Mouse (Mus musculus) midbrain, postnatal 0 days (tissue): ENCODE measurements around the gene Il17rd. TPM values are rescaled to one million over a fixed set of nuclear protein-coding genes. Genes with fewer than 3 reads are reported as not detected.
A peak's percentile ranks its signal among the peaks of the same experiment; 100 is the strongest.

Experiments
- ATAC-seq: fragments of 200-750 bp; cut with Nextera tagmentation; 2 replicates; pipeline ENCODE4 v1.8.0; 2017; ENCODE audit warnings: moderate number of reproducible peaks, mild to moderate bottlenecking, moderate TSS enrichment, moderate library complexity; ENCODE audit not compliant: low FRiP score
- DNase-seq: peaks from one replicate; pipeline ENCODE4 v3.0.0-alpha.2; 2015; ENCODE audit warnings: low spot score
- H3K27ac ChIP-seq: fragments of 300-500 bp; sonication (generic); 2 replicates; pipeline ENCODE4 v1.5.1; 2014; ENCODE audit warnings: low read depth, mild to moderate bottlenecking, low read length, mixed read lengths
- H3K27me3 ChIP-seq: fragments of 300-500 bp; sonication (generic); 2 replicates; pipeline ENCODE4 v1.6.1; 2014; ENCODE audit warnings: low read length, control low read depth, mixed read lengths; ENCODE audit not compliant: insufficient read depth
- H3K36me3 ChIP-seq: fragments of 300-500 bp; sonication (generic); 2 replicates; pipeline ENCODE4 v1.6.1; 2014; ENCODE audit warnings: low read length, control low read depth, mixed read lengths; ENCODE audit not compliant: insufficient read depth
- H3K4me1 ChIP-seq: fragments of 300-500 bp; sonication (generic); 2 replicates; pipeline ENCODE4 v1.6.1; 2014; ENCODE audit warnings: mild to moderate bottlenecking, control low read depth, antibody characterized with exemption, low read length, mixed read lengths; ENCODE audit not compliant: insufficient read depth
- H3K4me2 ChIP-seq: fragments of 300-500 bp; sonication (generic); 2 replicates; pipeline ENCODE4 v1.6.1; 2014; ENCODE audit warnings: low read depth, mild to moderate bottlenecking, low read length, mixed read lengths; ENCODE audit not compliant: poor library complexity, severe bottlenecking
- H3K4me3 ChIP-seq: fragments of 300-500 bp; sonication (generic); 2 replicates; pipeline ENCODE4 v1.5.1; 2014; ENCODE audit warnings: low read depth, mild to moderate bottlenecking, low read length, moderate library complexity
- H3K9ac ChIP-seq: fragments of 300-500 bp; sonication (generic); replicated peaks from 2 replicates; pipeline ENCODE4 v1.6.1; 2014; ENCODE audit warnings: mild to moderate bottlenecking, low read length, moderate library complexity, mixed read lengths; ENCODE audit not compliant: poor library complexity, severe bottlenecking
- H3K9me3 ChIP-seq: fragments of 300-500 bp; sonication (generic); 2 replicates; pipeline ENCODE4 v1.6.1; 2016; ENCODE audit warnings: low read length, control low read depth
- CTCF ChIP-seq: IDR thresholded peaks from 2 replicates; pipeline ENCODE4 v1.5.1; 2016; ENCODE audit warnings: antibody characterized with exemption, mild to moderate bottlenecking
- WGBS: fragments of 180-500 bp; shearing (Covaris S2); extraction: QIAGEN DNeasy Blood & Tissue Kit; methylation state at CpG from one replicate; pipeline ENCODE4 v1.1.7; 2014; 5-methylcytosine and 5-hydroxymethylcytosine counted together
- polyA plus RNA-seq: library from polyadenylated mRNA; unstranded; fragments of >200 nt; fragmentation: Nextera tagmentation; extraction: Ambion mirVana; gene quantifications from 2 replicates; pipeline ENCODE4 v1.2.1, GENCODE M21; 2015
- total RNA-seq: library from RNA; depleted of rRNA; stranded (reverse); fragments of >200 nt; gene quantifications from 2 replicates; pipeline ENCODE4 v1.2.3, GENCODE M21; 2014; rRNA removed

Il17rd gene
- 9.1 TPM in 2 replicates for total RNA-seq
- 1.2 and 1.5 TPM in 2 replicates for polyA plus RNA-seq

DNA sequence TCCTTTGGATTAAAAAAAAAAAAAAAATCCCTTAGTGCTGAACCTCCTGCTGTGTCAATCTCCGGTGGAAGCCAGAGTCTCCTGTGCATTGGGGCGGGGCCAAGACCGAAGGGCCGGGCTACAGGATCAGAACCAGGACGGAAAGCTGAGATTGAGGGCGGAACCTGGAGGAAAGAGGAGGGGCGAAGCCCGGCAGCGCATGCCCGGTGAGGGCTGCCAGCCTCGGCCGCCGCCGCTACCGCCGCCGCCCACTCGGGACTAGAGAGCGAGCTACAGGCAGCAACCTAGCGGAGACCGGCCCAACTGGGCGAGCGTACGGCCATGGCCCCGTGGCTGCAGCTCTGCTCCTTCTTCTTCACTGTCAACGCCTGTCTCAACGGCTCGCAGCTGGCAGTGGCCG lies at the start of gene Il17rd:
TSS of gene Il17rd (plus strand) at position 159 of the 400 bp plus-strand sequence.
- peak; percentile 89 for ATAC-seq
- DNase-seq: peak; percentile 90
- no peaks in the 10 kb centered on the region for H3K9me3 ChIP-seq
- H3K36me3 ChIP-seq: no peaks in the 10 kb centered on the region
- H3K27ac ChIP-seq: no peak within 1 kb of the TSS
- WGBS: under 1% methylated on average over 24 of the region's 29 CpGs
- H3K9ac ChIP-seq: peak within 1 kb of the TSS; percentile 74
- peaks cover 6% of the 10 kb centered on the region for H3K27me3 ChIP-seq
- no peak for TF ChIP-seq CTCF
- peak within 1 kb of the TSS; percentile 98 for H3K4me2 ChIP-seq
- peak within 1 kb of the TSS; percentile 96 for H3K4me3 ChIP-seq
- no peaks in the 10 kb centered on the region for H3K4me1 ChIP-seq

- H3K27ac ChIP-seq: no peak overlapping the region
- ATAC-seq (no peak), DNase-seq (no peak)
- no peaks in the 10 kb centered on the region for H3K36me3 ChIP-seq
- H3K9ac ChIP-seq: no peak overlapping the region
- no peaks in the 10 kb centered on the region for H3K4me1 ChIP-seq
- H3K9me3 ChIP-seq: no peaks in the 10 kb centered on the region
- TF ChIP-seq CTCF: no peak
- no peaks in the 10 kb centered on the region for H3K27me3 ChIP-seq
- H3K4me2 ChIP-seq: no peak overlapping the region
- H3K4me3 ChIP-seq: no peak overlapping the region
- WGBS: 68% methylated on average over 18 of the region's 18 CpGs
Observed at GRCm38 (mm10) chr14:26991622-26992021, 47.1 kb upstream of the Il17rd start.

DNA sequence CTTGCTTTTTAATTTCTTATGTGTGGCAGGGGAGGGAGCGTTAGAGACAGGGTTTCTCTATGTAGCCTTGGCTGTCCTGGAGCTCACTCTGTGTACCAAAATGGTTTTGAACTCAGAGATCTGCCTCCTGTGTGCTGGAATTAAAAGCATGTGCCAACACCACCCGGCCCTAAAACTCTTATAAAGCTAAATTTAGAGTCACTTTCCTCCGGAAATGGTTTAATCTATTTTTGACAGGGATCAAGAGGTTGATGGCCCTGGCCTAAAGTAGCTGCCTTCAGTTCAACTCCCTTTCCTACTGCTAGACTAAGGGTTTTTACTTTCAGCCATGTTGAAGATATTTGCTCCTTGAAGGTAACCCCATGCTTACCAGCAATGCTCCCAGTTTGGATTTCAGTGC lies 45.3 kb upstream of the Il17rd start:
- Histone ChIP-seq H3K9ac (no peak overlapping the region), H3K36me3 (no peaks in the 10 kb centered on the region), H3K4me3 (no peak overlapping the region), H3K4me1 (no peaks in the 10 kb centered on the region), H3K9me3 (no peaks in the 10 kb centered on the region), H3K27ac (no peak overlapping the region), H3K27me3 (no peaks in the 10 kb centered on the region), H3K4me2 (no peak overlapping the region)
- TF ChIP-seq CTCF: no peak
- ATAC-seq: no peak
- no peak for DNase-seq
- WGBS: 83% methylated on average over 3 of the region's 3 CpGs

GRCm38 (mm10) chr14:26994211-26994741 lies 44.5 kb upstream of the Il17rd start, which contains the start of gene Hesx1:
TSS of gene Hesx1 (plus strand) at chr14:26994416.
- ATAC-seq (no peak), DNase-seq (peak; percentile 49)
- H3K36me3 ChIP-seq: no peaks in the 10 kb centered on the region
- peak within 1 kb of the TSS; percentile 50 for H3K4me2 ChIP-seq
- peak; percentile 43 for TF ChIP-seq CTCF
- WGBS: 8% methylated on average over 16 of the region's 16 CpGs
- H3K27ac ChIP-seq: no peak within 1 kb of the TSS
- H3K27me3 ChIP-seq: no peaks in the 10 kb centered on the region
- no peak within 1 kb of the TSS for H3K9ac ChIP-seq
- H3K4me3 ChIP-seq: peak within 1 kb of the TSS; percentile 28
- H3K4me1 ChIP-seq: no peaks in the 10 kb centered on the region
- H3K9me3 ChIP-seq: no peaks in the 10 kb centered on the region

DNA sequence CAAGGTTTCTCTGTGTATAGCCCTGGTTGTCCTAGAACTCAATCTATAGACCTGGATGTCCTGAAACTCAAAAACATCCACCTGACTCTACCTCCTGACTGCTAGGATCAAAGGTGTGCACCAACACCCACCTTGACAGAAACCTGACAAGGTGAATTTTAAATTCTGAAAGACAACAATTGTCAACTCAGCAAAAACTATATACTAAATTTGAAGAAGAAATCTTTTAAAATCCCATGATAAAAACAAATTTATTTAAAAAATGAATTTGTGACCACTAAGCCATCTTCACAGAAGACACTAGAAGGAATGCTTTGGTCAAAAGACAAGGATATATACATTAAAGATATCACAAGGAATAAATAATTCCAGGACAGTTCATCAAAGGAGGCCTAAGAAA lies 42.5 kb upstream of the Il17rd start:
- Histone ChIP-seq H3K4me3 (no peak overlapping the region), H3K27ac (no peak overlapping the region), H3K4me2 (no peak overlapping the region), H3K9me3 (no peaks in the 10 kb centered on the region), H3K27me3 (no peaks in the 10 kb centered on the region), H3K36me3 (no peaks in the 10 kb centered on the region), H3K9ac (no peak overlapping the region), H3K4me1 (no peaks in the 10 kb centered on the region)
- TF ChIP-seq CTCF: no peak
- DNase-seq (no peak), ATAC-seq (no peak)

- no peak for ATAC-seq
- 3% methylated on average over 11 of the region's 11 CpGs for WGBS
- no peak overlapping the region for H3K4me3 ChIP-seq
- TF ChIP-seq CTCF: no peak
- peak overlapping the region; percentile 13; the same call in 1 of the 2 replicates for H3K4me2 ChIP-seq
- H3K27me3 ChIP-seq: no peaks in the 10 kb centered on the region
- no peak overlapping the region for H3K9ac ChIP-seq
- no peaks in the 10 kb centered on the region for H3K4me1 ChIP-seq
- no peak overlapping the region for H3K27ac ChIP-seq
- H3K9me3 ChIP-seq: no peaks in the 10 kb centered on the region
- no peaks in the 10 kb centered on the region for H3K36me3 ChIP-seq
- no peak for DNase-seq
Observed at GRCm38 (mm10) chr14:27000386-27000785, 38.4 kb upstream of the Il17rd start.
